Mouse (Mus musculus): Measurements from ENCODE around the gene Rala.
"Not testable (repeated sequence)": the region's sequence is repeated elsewhere in the genome, so short reads cannot be mapped to it uniquely, and the experiment has no call there.

The Rala gene

GRCm38 (mm10) chr13:17944078-17944917, at the start of gene Rala:
Gene Rala, minus strand, starts transcription at chr13:17944239.
- peak; percentile 95 for DNase-seq

DNA sequence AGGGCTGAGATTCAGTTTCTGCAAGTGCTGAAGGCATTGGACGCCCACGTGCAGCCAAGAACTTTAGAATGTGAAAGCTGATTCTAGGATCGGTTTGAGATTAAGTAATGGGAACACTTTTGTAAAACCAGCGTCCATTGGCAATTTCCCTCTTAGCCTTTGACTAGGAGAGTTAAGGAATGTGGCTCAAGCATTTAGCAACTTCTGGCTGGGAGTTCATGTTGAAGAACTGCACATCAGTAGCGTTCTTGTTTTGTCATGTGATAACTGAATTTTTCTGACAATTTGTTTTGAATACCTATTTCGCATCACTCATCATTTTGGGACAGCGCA, 49.4 kb upstream of the Rala start:
- DNase-seq, result no peak

DNA sequence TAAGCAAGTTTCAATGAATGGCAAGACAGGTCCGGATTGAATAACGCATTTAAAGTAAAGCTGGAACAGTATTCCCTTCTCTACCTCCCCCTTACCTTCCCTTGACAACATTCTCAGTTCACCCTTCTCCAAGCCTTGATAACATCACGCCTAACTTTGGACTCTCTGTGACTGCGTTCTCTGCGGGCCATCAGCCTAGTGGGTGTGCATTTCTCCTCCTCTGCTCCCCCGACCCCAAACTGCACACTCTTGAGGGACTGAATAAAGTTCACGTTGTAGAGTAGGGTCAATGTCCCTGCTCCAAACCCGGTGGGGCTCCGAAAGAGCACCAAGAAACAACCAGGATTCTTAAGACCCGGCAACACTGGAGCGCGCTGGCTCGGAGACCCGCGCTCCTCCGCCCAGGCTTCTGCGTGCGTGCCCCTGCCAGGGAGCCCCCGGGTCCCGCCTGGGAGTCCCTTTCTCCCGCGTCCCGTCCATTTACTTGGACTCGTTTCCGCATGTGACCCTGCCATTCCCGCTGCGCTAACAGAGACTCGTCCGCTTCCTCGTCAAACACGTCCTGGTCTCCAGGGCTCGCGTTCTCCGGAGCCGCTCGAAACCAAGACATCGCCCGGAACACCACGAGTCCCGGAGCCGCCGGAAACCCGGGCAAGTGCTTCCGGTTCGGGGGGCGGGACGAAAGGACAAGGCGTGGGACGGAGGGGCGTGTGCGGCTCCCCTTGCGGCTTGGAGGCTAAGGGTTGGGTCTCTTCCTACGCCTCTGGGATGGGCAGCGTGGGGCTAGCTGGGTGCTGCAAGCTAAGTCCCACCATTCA, 48.9 kb upstream of the Rala start, which contains the start of gene Yae1d1:
Gene Yae1d1 (minus strand): TSS at position 653 of the 818 bp plus-strand sequence.
- DNase-seq, result peak; percentile 93

GRCm38 (mm10) chr13:17992009-17992408, 48.0 kb upstream of the Rala start:
- no peak for DNase-seq

DNA sequence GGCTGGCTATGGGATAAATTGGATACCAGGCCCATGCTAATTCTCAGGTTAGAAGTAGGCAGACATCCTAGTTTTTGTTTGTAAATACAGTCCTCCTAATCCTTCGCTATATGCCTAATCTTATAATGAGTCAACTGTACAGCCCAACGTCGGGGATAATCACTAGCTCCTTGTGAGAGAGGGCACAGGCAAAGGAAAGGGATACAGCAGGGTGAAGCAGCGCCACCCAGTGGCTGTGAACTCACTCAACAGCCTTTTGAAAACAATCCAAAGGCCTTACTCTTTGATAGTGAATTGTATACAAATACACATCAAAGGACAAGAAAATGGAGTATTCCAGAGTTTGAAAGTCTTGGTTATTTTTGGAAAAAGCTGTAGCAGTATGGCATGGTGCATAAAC, 39.2 kb upstream of the Rala start:
- DNase-seq, result peak; percentile 63

GRCm38 (mm10) chr13:17982634-17983033, 38.6 kb upstream of the Rala start:
- no peak for DNase-seq

DNA sequence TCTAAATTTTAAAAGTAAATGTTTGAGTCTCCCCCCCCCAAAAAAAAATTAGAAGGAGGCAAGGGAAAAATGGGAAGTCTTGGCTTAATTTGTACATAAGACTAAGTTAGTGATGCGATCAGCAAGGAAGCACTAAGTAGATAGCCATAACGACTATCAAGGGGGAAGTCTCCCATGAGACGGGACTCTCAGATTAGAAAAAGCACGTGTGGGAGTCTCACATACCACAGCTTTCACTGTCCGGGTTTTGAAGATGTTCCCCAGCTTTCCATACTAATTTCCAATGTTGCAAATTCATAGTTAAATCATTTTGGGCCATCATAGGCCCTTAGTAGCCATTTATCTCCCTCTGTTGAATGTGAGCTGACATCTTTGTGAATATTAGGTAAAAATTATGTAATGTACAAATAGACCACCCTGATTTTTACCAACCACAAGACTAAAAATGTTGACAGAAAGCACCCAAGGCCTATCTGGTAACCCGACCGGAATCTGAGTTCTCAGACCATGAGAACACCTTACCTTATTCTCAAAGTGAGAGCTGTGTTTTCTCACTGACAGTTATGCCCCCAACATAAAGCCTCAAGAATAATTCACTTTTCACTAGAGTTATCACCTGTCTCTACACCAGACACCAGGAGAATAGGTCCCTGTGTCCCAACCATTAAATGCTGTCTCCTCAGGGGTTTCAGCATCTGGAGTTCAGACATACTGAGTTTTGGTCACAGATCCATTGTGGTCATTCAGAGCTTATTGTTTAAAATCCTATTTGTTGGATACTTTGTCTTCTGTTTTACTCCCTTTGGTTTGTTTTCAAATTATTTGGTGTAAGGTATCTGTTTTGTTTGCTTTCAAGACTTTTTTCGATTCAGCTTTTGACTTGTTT, 33.1 kb upstream of the Rala start:
- no peak for DNase-seq

DNA sequence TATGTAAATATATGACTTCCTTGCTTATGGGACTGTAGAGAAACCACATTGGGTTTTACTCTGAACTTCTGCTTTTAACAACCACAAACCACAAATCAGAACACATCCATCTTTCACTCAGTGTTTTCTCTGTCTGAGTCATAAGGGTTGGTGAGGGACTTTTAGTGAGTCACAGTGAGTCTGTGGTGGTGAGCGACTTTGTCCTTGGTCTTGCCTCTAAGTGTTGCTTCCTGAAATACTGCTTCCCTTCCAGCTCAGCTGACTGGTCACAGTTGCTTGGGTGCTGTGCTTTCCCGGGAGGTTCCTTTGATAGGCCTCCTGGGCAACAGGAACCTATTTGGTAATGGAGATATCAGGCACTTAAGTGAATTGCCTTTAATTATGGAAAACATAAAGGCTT, 31.9 kb upstream of the Rala start:
- DNase-seq, result peak; percentile 61

DNA sequence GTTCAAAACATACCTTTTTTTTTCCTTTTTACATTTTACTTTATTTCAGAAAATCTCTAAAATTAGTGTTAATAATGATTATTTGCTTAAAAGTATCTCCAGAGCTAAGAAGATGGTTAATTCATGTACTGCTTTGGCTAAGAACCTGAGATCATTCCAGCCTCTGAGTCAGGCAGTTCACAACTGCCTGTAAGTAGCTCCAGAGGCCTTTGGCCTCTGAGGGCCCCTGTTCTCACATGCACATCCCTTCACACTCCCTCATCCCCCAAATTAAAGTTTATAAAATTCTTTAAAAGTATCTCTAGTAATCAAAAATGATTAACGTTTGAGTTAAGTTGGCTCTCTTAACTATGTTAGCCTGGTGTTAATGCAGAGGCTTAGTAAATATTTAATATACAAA, 31.4 kb upstream of the Rala start:
- no peak for DNase-seq

DNA sequence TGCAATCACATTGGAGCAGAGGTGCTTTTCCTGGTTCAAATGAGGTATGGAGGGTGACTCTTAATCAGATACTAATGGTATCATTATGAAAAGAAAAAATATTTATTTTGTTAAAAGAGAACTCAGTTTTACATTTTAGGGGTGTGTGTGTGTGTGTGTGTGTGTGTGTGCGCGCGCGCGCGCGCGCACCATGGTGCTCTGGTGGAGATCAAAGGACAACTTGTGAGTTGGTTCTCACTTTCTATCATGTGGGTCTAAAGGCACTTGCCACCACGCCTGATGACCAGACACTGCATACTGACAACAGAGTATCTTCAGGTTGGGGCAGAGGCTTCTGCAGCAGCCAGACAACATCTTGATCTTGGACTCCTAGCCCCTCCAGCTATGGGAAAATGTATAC, 30.7 kb upstream of the Rala start:
- no peak for DNase-seq

DNA sequence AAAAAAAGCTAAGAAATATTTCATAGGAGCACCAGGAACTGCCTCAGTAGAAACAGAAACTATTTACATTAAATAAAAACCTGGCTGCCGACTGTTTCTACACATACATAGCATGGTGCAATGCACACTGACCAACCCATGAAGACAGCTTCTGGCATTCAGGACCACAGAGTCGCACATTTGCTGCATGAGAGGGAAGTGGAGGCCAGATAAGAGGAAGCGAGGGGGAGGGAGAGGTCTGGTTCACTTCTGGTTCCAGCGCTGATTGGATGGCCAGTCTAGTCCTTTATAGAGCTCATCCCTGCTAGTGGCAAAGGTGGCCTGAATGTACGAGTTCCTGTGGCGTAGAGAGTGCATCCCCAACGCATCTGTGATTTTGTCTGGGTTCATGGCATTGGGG, 16.6 kb upstream of the Rala start:
- peak; percentile 32 for DNase-seq

- DNase-seq, result no peak
These were observed 10.2 kb upstream of the Rala start for GRCm38 (mm10) chr13:17954282-17954681.

GRCm38 (mm10) chr13:17950581-17950980, 6.5 kb upstream of the Rala start:
- DNase-seq, result not testable (repeated sequence)

GRCm38 (mm10) chr13:17949555-17949954, 5.5 kb upstream of the Rala start:
- no peak for DNase-seq

GRCm38 (mm10) chr13:17943306-17944077, 547 bp downstream of the Rala start:
- peak; percentile 46 for DNase-seq

- DNase-seq, result no peak
These were observed 1.7 kb downstream of the Rala start for GRCm38 (mm10) chr13:17942338-17942737.

DNA sequence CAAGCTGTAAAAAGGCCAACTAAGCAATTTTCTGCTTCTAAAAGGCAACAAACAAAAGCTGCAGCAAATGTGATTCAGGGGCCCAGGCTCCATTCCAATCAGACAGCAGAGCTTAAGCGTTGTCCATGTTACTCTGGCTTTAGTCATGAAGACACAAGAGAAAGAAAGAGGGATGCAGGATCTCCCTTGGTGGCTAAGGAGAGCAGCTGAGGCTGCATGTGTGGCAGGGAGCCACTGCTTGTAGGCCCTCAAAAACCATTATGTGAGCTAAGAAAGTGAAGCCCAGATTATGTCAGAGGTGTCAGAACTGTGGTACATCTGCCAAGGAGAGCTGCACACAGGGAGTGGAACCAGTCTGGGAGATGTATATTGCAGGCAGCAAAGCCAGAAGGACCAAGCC, 36.7 kb downstream of the Rala start:
- DNase-seq, result peak; percentile 56

GRCm38 (mm10) chr13:17901474-17901873, 42.6 kb downstream of the Rala start:
- no peak for DNase-seq

DNA sequence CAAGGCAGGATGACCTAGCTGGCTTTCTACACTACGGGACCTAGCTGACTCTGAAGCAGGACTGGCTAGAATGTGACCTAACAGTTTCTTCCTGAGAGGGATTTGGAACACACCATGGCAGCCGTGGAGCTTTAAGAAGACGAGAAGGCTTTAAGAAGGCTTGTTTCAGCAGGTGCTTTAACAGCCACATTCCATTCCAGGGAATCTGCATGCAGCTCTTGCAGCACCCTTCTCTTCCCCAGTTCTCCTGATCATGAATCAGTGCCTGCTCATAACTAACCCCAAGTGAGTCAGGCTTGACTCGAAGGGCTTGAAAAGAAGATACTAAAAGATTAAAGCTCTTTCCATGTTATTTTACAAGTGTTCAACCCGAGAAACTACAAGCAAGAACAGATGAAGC, 43.4 kb downstream of the Rala start:
- no peak for DNase-seq

DNA sequence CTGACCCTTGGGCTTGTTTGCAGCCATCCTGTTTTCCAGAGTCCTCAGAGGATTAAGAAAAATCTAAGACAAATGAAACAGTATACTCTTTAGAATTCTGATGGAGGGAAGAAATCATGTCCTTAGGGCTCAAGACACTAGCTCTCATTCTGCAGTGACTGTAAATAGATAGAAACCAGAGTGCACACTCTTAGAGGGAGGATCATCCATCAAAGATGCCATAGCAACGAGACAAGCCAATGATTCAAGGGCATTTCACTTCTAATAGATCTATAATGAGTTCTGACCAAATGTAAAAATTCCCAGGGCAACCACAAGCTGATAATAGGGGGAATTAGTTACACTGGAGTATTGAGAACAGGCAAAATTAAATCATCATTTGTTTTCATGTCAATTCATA, 47.0 kb downstream of the Rala start:
- no peak for DNase-seq

- DNase-seq, result no peak
These were observed 52.5 kb downstream of the Rala start for GRCm38 (mm10) chr13:17891545-17891944.

GRCm38 (mm10) chr13:17884211-17884610, 59.8 kb downstream of the Rala start:
- DNase-seq, result no peak
